Mouse (Mus musculus): ENCODE measurements around the gene Srf.

Srf gene

GRCm38 (mm10) chr17:46576070-46576469, 20.1 kb upstream of the Srf start:
- POLR2A ChIA-PET, result interaction anchor here in 1 of 4 experiments (1.0 to 1.1 kb wide), 3 partner anchors 12 to 108 kb away, joined by 3 read pairs; no protein-coding TSS in a partner anchor
- CTCF ChIA-PET, result interaction anchor here in 3 of 4 experiments (0.7 to 1.6 kb wide), 8 partner anchors 9 to 314 kb away, joined by 3 to 6 read pairs (median 4); partner anchors contain the start of genes Tbcc (in 2 of the 3) and Ptk7 (in 1 of the 3)

GRCm38 (mm10) chr17:46574535-46574934, 18.6 kb upstream of the Srf start:
- ChIA-PET CTCF (no interaction called here), POLR2A (interaction anchor here in 2 of 4 experiments (0.6 to 3.0 kb wide), 3 partner anchors 11 to 258 kb away, joined by 3 to 10 read pairs (median 6); no protein-coding TSS in a partner anchor)

GRCm38 (mm10) chr17:46571005-46571404, 15.0 kb upstream of the Srf start:
- CTCF ChIA-PET, result interaction anchor here in 2 of 4 experiments (0.6 to 0.7 kb wide), 2 partner anchors 10 to 26 kb away, joined by 3 to 6 read pairs; no protein-coding TSS in a partner anchor

GRCm38 (mm10) chr17:46559146-46559545, 3.2 kb upstream of the Srf start:
- ChIA-PET POLR2A (interaction anchor here in 2 of 4 experiments (0.6 to 2.8 kb wide), 5 partner anchors 10 to 435 kb away, joined by 3 to 10 read pairs (median 3); no protein-coding TSS in a partner anchor), CTCF (interaction anchor here in 1 of 4 experiments (0.7 kb wide), 1 partner anchor 489 kb away, joined by 3 read pairs; no protein-coding TSS in a partner anchor)

More at GRCm38 (mm10) chr17:46571005-46571404, 15.0 kb upstream of the Srf start:
- POLR2A ChIA-PET, result interaction anchor here in 2 of 4 experiments (0.6 to 1.6 kb wide), 5 partner anchors 10 to 134 kb away, joined by 3 to 4 read pairs (median 3); partner anchors contain the start of gene Ppp2r5d (in 1 of the 2)

GRCm38 (mm10) chr17:46558151-46558550, 2.2 kb upstream of the Srf start:
- ChIA-PET POLR2A (interaction anchor here in 3 of 4 experiments (0.6 to 2.8 kb wide), 7 partner anchors 9 to 220 kb away, joined by 3 to 10 read pairs (median 4); partner anchors contain the start of genes Cul9 (in 1 of the 3) and Dnph1 (in 1 of the 3)), CTCF (interaction anchor here in 2 of 4 experiments (0.6 to 1.0 kb wide), 4 partner anchors 9 to 275 kb away, joined by 3 to 4 read pairs (median 3); no protein-coding TSS in a partner anchor)

- CTCF ChIA-PET, result interaction anchor here in 3 of 4 experiments (0.6 to 1.3 kb wide), 6 partner anchors 8 to 276 kb away, joined by 3 to 5 read pairs (median 4); no protein-coding TSS in a partner anchor
- POLR2A ChIA-PET, result interaction anchor here in 2 of 4 experiments (0.8 to 2.8 kb wide), 6 partner anchors 8 to 148 kb away, joined by 3 to 10 read pairs (median 3); partner anchors contain the start of genes Cul9 (in 1 of the 2) and Ppp2r5d (in 1 of the 2)
Observed at GRCm38 (mm10) chr17:46557321-46557720, 1.3 kb upstream of the Srf start.

GRCm38 (mm10) chr17:46556584-46556945, 590 bp upstream of the Srf start:
- ChIA-PET POLR2A (interaction anchor here in 3 of 4 experiments (0.6 to 2.8 kb wide), 5 partner anchors 8 to 448 kb away, joined by 3 to 10 read pairs (median 6); no protein-coding TSS in a partner anchor), CTCF (interaction anchor here in 2 of 4 experiments (0.6 to 1.3 kb wide), 3 partner anchors 21 to 92 kb away, joined by 3 to 6 read pairs (median 5); no protein-coding TSS in a partner anchor)

- ChIA-PET POLR2A (interaction anchor here in 3 of 4 experiments (0.6 to 2.4 kb wide), 23 partner anchors 9 to 989 kb away, joined by 3 to 12 read pairs (median 3); partner anchors contain the start of genes Cul9 (in 2 of the 3), 2310039H08Rik (in 1 of the 3), Cul7 (in 1 of the 3) and Dnph1 (in 1 of the 3)), CTCF (interaction anchor here in 3 of 4 experiments (0.5 to 1.2 kb wide), 5 partner anchors 11 to 354 kb away, joined by 3 read pairs; no protein-coding TSS in a partner anchor)
Observed at GRCm38 (mm10) chr17:46554977-46555672, 850 bp downstream of the Srf start.

- POLR2A ChIA-PET, result interaction anchor here in 3 of 4 experiments (0.7 to 2.4 kb wide), 16 partner anchors 8 to 346 kb away, joined by 3 to 12 read pairs (median 4); partner anchors contain the start of genes Cul9 (in 2 of the 3), 2310039H08Rik (in 1 of the 3), Dnph1 (in 1 of the 3) and Ppp2r5d (in 1 of the 3)
Observed at GRCm38 (mm10) chr17:46554646-46554976, 1.4 kb downstream of the Srf start.

GRCm38 (mm10) chr17:46553926-46554325, 2.0 kb downstream of the Srf start:
- ChIA-PET CTCF (interaction anchor here in 1 of 4 experiments (2.6 kb wide), 1 partner anchor 29 kb away, joined by 19 read pairs; no protein-coding TSS in a partner anchor), POLR2A (interaction anchor here in 2 of 4 experiments (0.9 to 2.4 kb wide), 12 partner anchors 8 to 393 kb away, joined by 3 to 18 read pairs (median 4); partner anchors contain the start of genes 2310039H08Rik (in 1 of the 2), Abcc10 (in 1 of the 2), Cul9 (in 1 of the 2) and Dnph1 (in 1 of the 2))

More at GRCm38 (mm10) chr17:46554646-46554976, 1.4 kb downstream of the Srf start:
- CTCF ChIA-PET, result interaction anchor here in 2 of 4 experiments (0.5 to 0.6 kb wide), 3 partner anchors 86 to 354 kb away, joined by 3 read pairs; no protein-coding TSS in a partner anchor

GRCm38 (mm10) chr17:46553469-46553868, 2.5 kb downstream of the Srf start:
- ChIA-PET CTCF (interaction anchor here in 2 of 4 experiments (0.6 to 2.6 kb wide), 13 partner anchors 10 to 421 kb away, joined by 3 to 19 read pairs (median 3); partner anchors contain the start of genes Dnph1 (in 1 of the 2), Ptk7 (in 1 of the 2) and Tbcc (in 1 of the 2)), POLR2A (interaction anchor here in 3 of 4 experiments (0.5 to 2.0 kb wide), 47 partner anchors 9 to 999 kb away, joined by 3 to 18 read pairs (median 4); partner anchors contain the start of genes Abcc10 (in 2 of the 3), Klhdc3 (in 2 of the 3), Ppp2r5d (in 2 of the 3) and 2310039H08Rik (in 1 of the 3))

- CTCF ChIA-PET, result interaction anchor here (0.5 to 2.6 kb wide), 24 partner anchors 10 to 420 kb away, joined by 3 to 19 read pairs (median 3); partner anchors contain the start of genes Dnph1 (in 1 of the 4), Ppp2r5d (in 1 of the 4), Ptk7 (in 1 of the 4) and Rrp36 (in 1 of the 4)
- POLR2A ChIA-PET, result interaction anchor here (0.5 to 2.0 kb wide), 64 partner anchors 8 to 999 kb away, joined by 3 to 18 read pairs (median 4); partner anchors contain the start of genes Abcc10 (in 2 of the 4), Dnph1 (in 2 of the 4), Klc4 (in 2 of the 4) and Klhdc3 (in 2 of the 4)
Observed at GRCm38 (mm10) chr17:46552841-46553423, 3.0 kb downstream of the Srf start.

- ChIA-PET CTCF (interaction anchor here in 3 of 4 experiments (0.6 to 2.6 kb wide), 17 partner anchors 11 to 338 kb away, joined by 3 to 19 read pairs (median 3); partner anchors contain the start of genes Ppp2r5d (in 1 of the 3), Ptk7 (in 1 of the 3), Rrp36 (in 1 of the 3) and Tbcc (in 1 of the 3)), POLR2A (interaction anchor here (0.6 to 2.0 kb wide), 43 partner anchors 8 to 338 kb away, joined by 3 to 18 read pairs (median 4); partner anchors contain the start of genes Abcc10 (in 2 of the 4), Dnph1 (in 2 of the 4), Klc4 (in 2 of the 4) and Mrpl2 (in 2 of the 4))
Observed at GRCm38 (mm10) chr17:46552151-46552550, 3.8 kb downstream of the Srf start.

GRCm38 (mm10) chr17:46551369-46551768, 4.6 kb downstream of the Srf start:
- ChIA-PET POLR2A (interaction anchor here in 3 of 4 experiments (0.6 to 1.7 kb wide), 5 partner anchors 11 to 143 kb away, joined by 3 to 5 read pairs (median 3); no protein-coding TSS in a partner anchor), CTCF (interaction anchor here in 1 of 4 experiments (2.6 kb wide), 1 partner anchor 26 kb away, joined by 19 read pairs; no protein-coding TSS in a partner anchor)

- ChIA-PET POLR2A (interaction anchor here in 2 of 4 experiments (0.6 to 0.9 kb wide), 2 partner anchors 12 to 86 kb away, joined by 3 read pairs; no protein-coding TSS in a partner anchor), CTCF (no interaction called here)
Observed at GRCm38 (mm10) chr17:46550904-46551303, 5.1 kb downstream of the Srf start.

- POLR2A ChIA-PET, result interaction anchor here (0.5 to 1.6 kb wide), 11 partner anchors 8 to 261 kb away, joined by 3 to 10 read pairs (median 5); no protein-coding TSS in a partner anchor
- CTCF ChIA-PET, result interaction anchor here (0.6 to 2.2 kb wide), 18 partner anchors 8 to 207 kb away, joined by 3 to 8 read pairs (median 4); partner anchors contain the start of genes Mea1 (in 1 of the 4) and Ptk7 (in 1 of the 4)
Observed at GRCm38 (mm10) chr17:46549642-46550041, 6.3 kb downstream of the Srf start.
